Mouse (Mus musculus): ENCODE measurements around the gene Sarnp.

The Sarnp gene

GRCm38 (mm10) chr10:128890383-128891295, 73.5 kb downstream of the Sarnp start:
- peak in 1 of 2 experiments; percentile 18 for DNase-seq (ENCODE audit: low spot score in 2 of 2)

GRCm38 (mm10) chr10:128891296-128892094, 74.4 kb downstream of the Sarnp start, which contains the start of gene Gdf11:
TSS of gene Gdf11 (minus strand) at chr10:128891718.
- peak; percentile 67 to 69 for DNase-seq (ENCODE audit: low spot score in 2 of 2)

- no peak for DNase-seq (ENCODE audit: low spot score in 2 of 2)
Observed at GRCm38 (mm10) chr10:128892246-128892645, 75.1 kb downstream of the Sarnp start.

- DNase-seq (ENCODE audit: low spot score in 2 of 2), result peak; percentile 70 to 82
Observed at GRCm38 (mm10) chr10:128895437-128895836, 78.3 kb downstream of the Sarnp start.

GRCm38 (mm10) chr10:128895952-128896693, 79.0 kb downstream of the Sarnp start:
- no peak for DNase-seq (ENCODE audit: low spot score in 2 of 2)

- no peak for DNase-seq (ENCODE audit: low spot score in 2 of 2)
Observed at GRCm38 (mm10) chr10:128896807-128897206, 79.7 kb downstream of the Sarnp start.

- no peak for DNase-seq (ENCODE audit: low spot score in 2 of 2)
Observed at GRCm38 (mm10) chr10:128897501-128897900, 80.4 kb downstream of the Sarnp start.

GRCm38 (mm10) chr10:128899759-128900490, 82.8 kb downstream of the Sarnp start:
- DNase-seq (ENCODE audit: low spot score in 2 of 2), result no peak

GRCm38 (mm10) chr10:128900698-128901097, 83.6 kb downstream of the Sarnp start, which contains the start of gene Cd63:
TSS of gene Cd63 (plus strand) at chr10:128900989.
- no peak for DNase-seq (ENCODE audit: low spot score in 2 of 2)

GRCm38 (mm10) chr10:128901409-128901808, 84.3 kb downstream of the Sarnp start:
- no peak for DNase-seq (ENCODE audit: low spot score in 2 of 2)

- no peak for DNase-seq (ENCODE audit: low spot score in 2 of 2)
Observed at GRCm38 (mm10) chr10:128902409-128902988, 85.4 kb downstream of the Sarnp start.

- DNase-seq (ENCODE audit: low spot score in 2 of 2), result no peak
Observed at GRCm38 (mm10) chr10:128904812-128905211, 87.7 kb downstream of the Sarnp start.

- DNase-seq (ENCODE audit: low spot score in 2 of 2), result no peak
Observed at GRCm38 (mm10) chr10:128908778-128909448, 91.8 kb downstream of the Sarnp start.

- DNase-seq (ENCODE audit: low spot score in 2 of 2), result peak in 1 of 2 experiments; percentile 37
Observed at GRCm38 (mm10) chr10:128909567-128910028, 92.5 kb downstream of the Sarnp start.

- no peak for DNase-seq (ENCODE audit: low spot score in 2 of 2)
Observed at GRCm38 (mm10) chr10:128910066-128910841, 93.1 kb downstream of the Sarnp start.

GRCm38 (mm10) chr10:128911430-128911829, 94.3 kb downstream of the Sarnp start:
- DNase-seq (ENCODE audit: low spot score in 2 of 2), result no peak

GRCm38 (mm10) chr10:128912268-128912667, 95.1 kb downstream of the Sarnp start:
- no peak for DNase-seq (ENCODE audit: low spot score in 2 of 2)

- DNase-seq (ENCODE audit: low spot score in 2 of 2), result no peak
Observed at GRCm38 (mm10) chr10:128912791-128913190, 95.7 kb downstream of the Sarnp start.

- peak; percentile 63 to 72 for DNase-seq (ENCODE audit: low spot score in 2 of 2)
Observed at GRCm38 (mm10) chr10:128913219-128913618, 96.1 kb downstream of the Sarnp start.

Data from spleen, postnatal 36 days (tissue).